Mouse (Mus musculus): ENCODE results near the gene Satb2. TPM values are rescaled to one million over a fixed set of nuclear protein-coding genes. Genes with fewer than 3 reads are reported as not detected.

Satb2 gene
- polyA plus RNA-seq, 1 experiment from 2014 or later = 1.1 TPM

- no peak for DNase-seq (ENCODE audit: low spot score)
- 58% methylated on average over 1 of the region's 1 CpGs for WGBS
- H3K36me3 ChIP-seq = no peaks in the 10 kb centered on the region
- no peaks in the 10 kb centered on the region; the same call in 1 of the 2 replicates for H3K4me1 ChIP-seq
- H3K27me3 ChIP-seq (ENCODE audit: low read depth, poor library complexity, severe bottlenecking) = no peaks in the 10 kb centered on the region
- no peaks in the 10 kb centered on the region for H3K9me3 ChIP-seq (replicated peaks)
- no peak overlapping the region for H3K27ac ChIP-seq
- no peak overlapping the region for H3K4me3 ChIP-seq
Observed at GRCm38 (mm10) chr1:56838901-56839300, 139.5 kb downstream of the Satb2 start.

DNA sequence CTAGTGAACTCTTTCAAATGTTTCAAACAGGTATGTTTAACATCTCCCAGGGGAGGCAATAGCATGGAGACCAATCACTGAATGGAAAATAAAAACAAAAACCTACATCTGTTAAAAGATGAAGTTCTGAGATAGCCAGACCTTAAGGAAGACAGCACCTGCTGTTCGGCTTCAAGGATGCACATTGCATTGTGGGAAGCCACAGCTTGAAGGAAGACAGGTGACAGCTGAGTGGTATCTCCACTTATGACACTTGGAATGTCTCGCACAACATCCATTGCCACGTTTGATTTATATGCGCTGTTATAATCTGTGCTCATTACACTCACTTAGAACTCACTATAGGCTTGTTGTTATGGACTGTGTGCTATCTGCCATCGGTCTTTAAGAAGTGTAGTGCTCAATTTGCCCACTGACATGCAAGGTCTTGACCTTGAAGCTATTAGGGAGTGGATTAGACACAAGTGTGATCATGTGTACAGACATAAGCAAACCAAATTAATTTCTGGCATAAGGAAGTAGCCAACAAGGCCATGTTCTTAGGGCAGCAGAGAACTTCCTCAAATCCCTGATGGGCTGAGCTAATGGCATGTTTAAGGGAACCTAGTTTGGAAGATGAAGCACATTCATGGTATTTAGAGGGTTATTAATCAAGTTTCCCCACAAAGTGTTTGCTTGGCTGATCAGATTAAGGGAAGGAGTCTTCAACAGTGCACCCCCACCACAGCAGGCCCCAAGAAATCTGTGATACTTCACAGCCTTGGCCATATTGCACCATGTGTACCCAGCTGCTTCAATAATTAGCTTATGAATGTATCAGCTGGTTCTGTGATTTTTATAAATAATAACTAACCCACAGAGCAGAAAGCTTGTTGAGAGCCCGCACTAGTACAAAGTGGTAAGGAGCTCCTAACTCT, 144.2 kb downstream of the Satb2 start:
- 93% methylated on average over 6 of the region's 6 CpGs for WGBS

GRCm38 (mm10) chr1:56833307-56833706, 145.1 kb downstream of the Satb2 start:
- no peaks in the 10 kb centered on the region for H3K36me3 ChIP-seq
- no peaks in the 10 kb centered on the region for H3K4me1 ChIP-seq
- no peak overlapping the region for H3K4me3 ChIP-seq
- no peaks in the 10 kb centered on the region for H3K9me3 ChIP-seq (replicated peaks)
- H3K27ac ChIP-seq = no peak overlapping the region
- H3K27me3 ChIP-seq (ENCODE audit: low read depth, poor library complexity, severe bottlenecking) = no peaks in the 10 kb centered on the region
- 66% methylated on average over 6 of the region's 6 CpGs for WGBS
- no peak for DNase-seq (ENCODE audit: low spot score)

More for the DNA sequence above, 144.2 kb downstream of the Satb2 start:
- no peak for DNase-seq (ENCODE audit: low spot score)
- H3K27me3 ChIP-seq (ENCODE audit: low read depth, poor library complexity, severe bottlenecking) = no peaks in the 10 kb centered on the region
- H3K36me3 ChIP-seq = no peaks in the 10 kb centered on the region
- H3K4me1 ChIP-seq = no peaks in the 10 kb centered on the region
- H3K4me3 ChIP-seq = no peak overlapping the region
- H3K27ac ChIP-seq = no peak overlapping the region
- no peaks in the 10 kb centered on the region for H3K9me3 ChIP-seq (replicated peaks)

DNA sequence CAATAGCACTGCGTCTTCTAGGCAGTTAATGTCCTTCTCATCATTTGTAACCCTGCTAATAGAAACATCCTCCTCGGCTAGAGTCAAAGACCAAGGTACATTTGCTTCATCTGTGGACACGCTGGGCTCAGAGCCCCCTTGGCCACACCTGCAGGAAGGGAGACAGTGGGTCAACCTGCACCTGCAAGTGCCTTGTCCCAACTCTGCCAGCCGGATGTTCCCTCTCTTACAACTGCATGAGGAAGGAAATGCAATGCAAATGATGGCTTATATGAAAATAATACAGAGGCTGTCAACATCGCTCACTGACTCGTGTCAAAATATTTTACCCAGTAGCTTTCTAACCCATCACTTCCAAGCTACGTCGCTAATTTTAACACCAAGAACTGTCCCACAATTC, 145.7 kb downstream of the Satb2 start:
- DNase-seq (ENCODE audit: low spot score) = no peak
- Histone ChIP-seq H3K36me3 (no peaks in the 10 kb centered on the region), H3K27ac (no peak overlapping the region), H3K4me1 (no peaks in the 10 kb centered on the region), H3K27me3 (ENCODE audit: low read depth, poor library complexity, severe bottlenecking) (no peaks in the 10 kb centered on the region), H3K4me3 (no peak overlapping the region), H3K9me3 (replicated peaks) (no peaks in the 10 kb centered on the region)
- WGBS = 92% methylated on average over 8 of the region's 8 CpGs

- Histone ChIP-seq H3K9me3 (replicated peaks) (no peaks in the 10 kb centered on the region), H3K27ac (no peak overlapping the region), H3K4me1 (peaks cover 9% of the 10 kb centered on the region; the same call in 1 of the 2 replicates), H3K36me3 (no peaks in the 10 kb centered on the region), H3K4me3 (no peak overlapping the region), H3K27me3 (ENCODE audit: low read depth, poor library complexity, severe bottlenecking) (peaks cover 7% of the 10 kb centered on the region; the same call in 1 of the 2 replicates)
- DNase-seq (ENCODE audit: low spot score) = no peak
- WGBS = 92% methylated on average over 5 of the region's 5 CpGs
Observed at GRCm38 (mm10) chr1:56822735-56823134, 155.7 kb downstream of the Satb2 start.

DNA sequence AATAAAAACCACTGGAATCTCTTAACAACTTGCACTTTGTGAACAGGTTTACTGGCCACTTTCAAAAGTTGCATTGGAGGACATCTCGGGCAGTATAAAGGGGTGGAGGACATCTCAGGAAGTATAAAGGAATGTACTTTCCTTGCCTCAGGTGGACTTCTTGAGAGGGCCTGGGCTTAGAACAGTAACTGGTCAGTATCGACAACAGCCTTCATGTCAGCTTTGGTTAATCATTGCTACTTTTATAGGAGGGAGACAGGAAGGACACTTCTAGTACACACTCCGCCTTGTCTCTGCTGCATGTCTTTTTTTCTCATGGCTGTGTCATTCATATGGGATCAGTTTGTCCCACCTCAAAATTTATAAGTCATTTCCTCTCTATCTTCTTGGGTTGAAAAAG, 156.4 kb downstream of the Satb2 start:
- Histone ChIP-seq H3K27me3 (ENCODE audit: low read depth, poor library complexity, severe bottlenecking) (peaks cover 7% of the 10 kb centered on the region; the same call in 1 of the 2 replicates), H3K9me3 (replicated peaks) (no peaks in the 10 kb centered on the region), H3K27ac (no peak overlapping the region), H3K4me1 (peaks cover 11% of the 10 kb centered on the region), H3K4me3 (no peak overlapping the region), H3K36me3 (no peaks in the 10 kb centered on the region)
- DNase-seq (ENCODE audit: low spot score) = no peak
- WGBS = 91% methylated on average over 3 of the region's 3 CpGs

- H3K9me3 ChIP-seq (replicated peaks) = no peaks in the 10 kb centered on the region
- no peak for DNase-seq (ENCODE audit: low spot score)
- H3K27me3 ChIP-seq (ENCODE audit: low read depth, poor library complexity, severe bottlenecking) = peaks cover 8% of the 10 kb centered on the region; the same call in 1 of the 2 replicates
- H3K27ac ChIP-seq = no peak overlapping the region
- H3K4me3 ChIP-seq = no peak overlapping the region
- H3K4me1 ChIP-seq = peaks cover 20% of the 10 kb centered on the region
- H3K36me3 ChIP-seq = no peaks in the 10 kb centered on the region
Observed at GRCm38 (mm10) chr1:56813506-56813905, 164.9 kb downstream of the Satb2 start.

DNA sequence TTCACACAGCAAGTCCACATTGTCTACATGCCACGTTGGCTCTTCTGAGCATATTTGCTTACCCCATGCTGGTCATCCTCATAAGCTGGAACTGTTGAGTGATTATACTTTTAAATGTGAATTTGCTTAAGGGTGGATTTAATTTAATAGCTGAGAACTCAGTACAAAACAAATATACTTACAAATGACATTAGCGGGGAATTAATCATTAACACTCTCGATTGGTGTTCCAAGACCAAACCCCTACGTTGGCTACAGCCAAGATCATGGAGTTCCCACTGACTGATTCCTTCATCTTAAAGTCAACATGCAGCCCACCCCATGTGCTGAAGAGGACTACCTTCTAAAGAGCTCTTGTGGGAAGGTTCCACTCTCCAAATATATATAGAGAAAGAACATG, 165.5 kb downstream of the Satb2 start:
- no peak for DNase-seq (ENCODE audit: low spot score)
- Histone ChIP-seq H3K4me1 (peaks cover 15% of the 10 kb centered on the region), H3K36me3 (no peaks in the 10 kb centered on the region), H3K4me3 (no peak overlapping the region), H3K9me3 (replicated peaks) (no peaks in the 10 kb centered on the region), H3K27ac (no peak overlapping the region), H3K27me3 (ENCODE audit: low read depth, poor library complexity, severe bottlenecking) (peaks cover 8% of the 10 kb centered on the region; the same call in 1 of the 2 replicates)
- 93% methylated on average over 4 of the region's 4 CpGs for WGBS

GRCm38 (mm10) chr1:56811486-56811885, 167.0 kb downstream of the Satb2 start:
- Histone ChIP-seq H3K4me3 (no peak overlapping the region), H3K27ac (no peak overlapping the region), H3K4me1 (peaks cover 8% of the 10 kb centered on the region; the same call in 1 of the 2 replicates), H3K27me3 (ENCODE audit: low read depth, poor library complexity, severe bottlenecking) (peaks cover 8% of the 10 kb centered on the region; the same call in 1 of the 2 replicates), H3K9me3 (replicated peaks) (no peaks in the 10 kb centered on the region), H3K36me3 (no peaks in the 10 kb centered on the region)
- WGBS = 98% methylated on average over 3 of the region's 3 CpGs
- DNase-seq (ENCODE audit: low spot score) = no peak

GRCm38 (mm10) chr1:56806006-56806405, 172.4 kb downstream of the Satb2 start:
- Histone ChIP-seq H3K4me3 (no peak overlapping the region), H3K27ac (no peak overlapping the region), H3K4me1 (no peaks in the 10 kb centered on the region), H3K36me3 (no peaks in the 10 kb centered on the region), H3K27me3 (ENCODE audit: low read depth, poor library complexity, severe bottlenecking) (no peaks in the 10 kb centered on the region), H3K9me3 (replicated peaks) (no peaks in the 10 kb centered on the region)
- no peak for DNase-seq (ENCODE audit: low spot score)
- 77% methylated on average over 5 of the region's 5 CpGs for WGBS

- Histone ChIP-seq H3K36me3 (peaks cover 7% of the 10 kb centered on the region), H3K27ac (no peak overlapping the region), H3K4me1 (no peaks in the 10 kb centered on the region; the same call in 1 of the 2 replicates), H3K27me3 (ENCODE audit: low read depth, poor library complexity, severe bottlenecking) (no peaks in the 10 kb centered on the region), H3K4me3 (no peak overlapping the region), H3K9me3 (replicated peaks) (no peaks in the 10 kb centered on the region)
- no peak for DNase-seq (ENCODE audit: low spot score)
- 79% methylated on average over 7 of the region's 7 CpGs for WGBS
Observed at GRCm38 (mm10) chr1:56800611-56801010, 177.8 kb downstream of the Satb2 start.

GRCm38 (mm10) chr1:56795016-56795608, 183.3 kb downstream of the Satb2 start:
- no peaks in the 10 kb centered on the region for H3K9me3 ChIP-seq (replicated peaks)
- no peaks in the 10 kb centered on the region for H3K4me1 ChIP-seq
- DNase-seq (ENCODE audit: low spot score) = no peak
- no peak overlapping the region for H3K4me3 ChIP-seq
- no peaks in the 10 kb centered on the region for H3K27me3 ChIP-seq (ENCODE audit: low read depth, poor library complexity, severe bottlenecking)
- WGBS = 86% methylated on average over 19 of the region's 19 CpGs
- H3K27ac ChIP-seq = no peak overlapping the region
- H3K36me3 ChIP-seq = peaks cover 7% of the 10 kb centered on the region

DNA sequence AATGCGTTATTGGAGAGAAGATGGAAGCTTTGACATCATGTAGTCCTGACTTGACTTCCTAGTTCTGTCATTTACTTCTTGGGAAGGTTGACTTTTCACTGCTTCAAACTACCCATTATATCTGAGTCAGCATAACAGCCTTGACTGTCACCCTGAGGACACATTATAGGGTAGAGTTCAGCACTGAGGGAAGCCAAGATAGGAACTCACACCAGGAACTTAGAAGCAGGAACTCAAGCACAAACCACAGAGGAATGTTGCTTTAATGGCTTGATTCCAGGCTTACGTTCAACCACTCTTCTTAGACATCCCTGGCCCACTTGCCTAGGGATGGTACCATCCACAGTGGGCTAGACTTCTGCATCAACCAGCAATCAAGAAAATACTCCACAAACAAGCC, 188.8 kb downstream of the Satb2 start:
- Histone ChIP-seq H3K36me3 (no peaks in the 10 kb centered on the region), H3K4me1 (no peaks in the 10 kb centered on the region), H3K27me3 (ENCODE audit: low read depth, poor library complexity, severe bottlenecking) (no peaks in the 10 kb centered on the region), H3K9me3 (replicated peaks) (no peaks in the 10 kb centered on the region), H3K4me3 (no peak overlapping the region), H3K27ac (no peak overlapping the region)
- WGBS = 86% methylated on average over 2 of the region's 2 CpGs
- no peak for DNase-seq (ENCODE audit: low spot score)
